Mouse (Mus musculus) spleen, adult 10 weeks (tissue): ENCODE measurements around the gene Ccdc88a. TPM values are rescaled to one million over a fixed set of nuclear protein-coding genes. Genes with fewer than 3 reads are reported as not detected.

Experiments used
- polyA plus RNA-seq: library from polyadenylated mRNA; stranded (reverse); fragments of 350-450 nt; fragmentation: Illumina TruSeq; extraction: RNeasy Lipid Tissue Mini Kit (QIAGEN cat#74804); gene quantifications from one replicate; pipeline ENCODE4 v1.2.3, GENCODE M21; 2015; ENCODE audit warnings: low replicate concordance; ENCODE audit not compliant: insufficient read depth

The Ccdc88a gene
- polyA plus RNA-seq = 22.0 TPM

DNA sequence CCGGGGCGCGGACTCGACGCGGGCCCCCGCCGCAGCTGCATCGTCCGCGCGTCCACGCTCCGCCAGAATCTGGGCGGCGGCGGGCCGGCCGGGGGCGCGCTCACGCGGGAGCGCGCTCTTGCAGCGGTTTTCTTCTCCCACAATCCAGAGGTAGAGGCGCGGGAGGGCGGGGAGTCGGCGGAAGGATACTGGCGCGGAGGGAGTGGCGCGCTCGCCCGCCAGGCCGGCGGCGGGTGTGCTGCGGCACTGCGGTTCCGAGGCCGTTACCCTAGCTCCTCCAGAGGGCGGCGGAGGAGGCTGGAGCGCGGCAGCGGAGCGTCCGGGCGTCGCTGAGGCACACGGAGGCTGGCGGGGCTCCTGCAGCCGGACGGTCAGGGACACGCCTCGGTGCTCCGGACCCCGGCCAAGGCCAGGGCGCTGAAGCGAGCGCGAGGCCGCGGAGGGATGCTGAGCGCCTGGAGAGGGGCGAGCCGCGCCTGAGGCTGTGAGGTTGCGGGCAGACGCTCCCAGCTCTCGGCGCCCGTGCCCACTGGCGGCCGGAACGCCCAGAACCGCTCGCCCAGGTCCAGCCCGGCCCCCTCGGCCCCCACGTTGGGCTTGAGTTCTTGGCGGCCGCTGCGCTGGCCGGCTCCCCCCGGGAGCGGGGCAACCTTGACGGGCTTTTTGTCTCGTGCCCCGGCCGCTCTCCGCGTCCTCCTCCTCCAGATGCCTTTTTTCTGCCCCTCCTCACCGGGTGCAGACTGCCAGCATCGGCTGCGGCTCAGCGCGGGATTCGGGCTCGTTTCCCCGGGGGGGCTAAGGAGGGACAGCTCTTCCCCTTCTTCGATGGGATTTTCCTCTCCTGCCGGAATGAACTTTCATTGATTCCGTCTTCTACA, at the start of gene Ccdc88a:
Gene Ccdc88a (plus strand): TSS at position 263 of the 878 bp plus-strand sequence.

DNA sequence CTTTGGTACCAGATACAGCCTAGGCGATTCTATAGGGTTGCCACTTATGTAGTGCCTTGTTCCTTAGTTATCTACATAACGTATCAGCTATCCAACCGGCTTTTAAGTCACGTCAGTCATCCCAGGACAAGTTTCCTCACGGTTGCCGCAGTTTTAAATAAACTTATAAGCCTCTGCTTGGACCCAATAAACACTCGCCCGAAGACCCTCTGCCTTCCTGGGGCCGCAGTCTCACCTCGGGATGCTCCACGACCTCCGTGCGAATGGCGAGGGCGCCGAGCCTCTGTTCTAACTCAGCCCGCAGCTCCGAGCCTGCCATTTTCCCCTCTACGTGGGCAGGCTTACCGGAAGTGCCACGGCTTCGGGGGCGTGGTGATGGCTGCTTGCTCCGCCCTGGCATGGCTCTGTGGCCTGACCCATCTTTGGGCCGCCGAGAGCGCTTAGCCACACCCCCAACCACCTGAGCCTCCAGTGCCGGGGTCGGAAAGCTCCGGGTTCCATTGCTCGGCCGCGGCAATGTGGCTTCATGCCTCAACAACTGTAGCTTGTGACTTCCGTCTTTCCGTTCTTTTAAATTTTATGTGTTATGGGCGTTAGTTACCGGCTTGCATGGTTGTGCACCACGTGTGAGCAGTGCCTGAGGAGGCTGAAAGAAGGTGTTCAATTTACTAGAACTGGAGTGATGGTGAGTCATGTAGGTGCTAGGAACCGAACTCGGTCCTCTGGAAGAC, 141.4 kb downstream of the Ccdc88a start, which contains the start of gene Prorsd1:
Gene Prorsd1 (minus strand): TSS at position 352 of the 731 bp plus-strand sequence.

DNA sequence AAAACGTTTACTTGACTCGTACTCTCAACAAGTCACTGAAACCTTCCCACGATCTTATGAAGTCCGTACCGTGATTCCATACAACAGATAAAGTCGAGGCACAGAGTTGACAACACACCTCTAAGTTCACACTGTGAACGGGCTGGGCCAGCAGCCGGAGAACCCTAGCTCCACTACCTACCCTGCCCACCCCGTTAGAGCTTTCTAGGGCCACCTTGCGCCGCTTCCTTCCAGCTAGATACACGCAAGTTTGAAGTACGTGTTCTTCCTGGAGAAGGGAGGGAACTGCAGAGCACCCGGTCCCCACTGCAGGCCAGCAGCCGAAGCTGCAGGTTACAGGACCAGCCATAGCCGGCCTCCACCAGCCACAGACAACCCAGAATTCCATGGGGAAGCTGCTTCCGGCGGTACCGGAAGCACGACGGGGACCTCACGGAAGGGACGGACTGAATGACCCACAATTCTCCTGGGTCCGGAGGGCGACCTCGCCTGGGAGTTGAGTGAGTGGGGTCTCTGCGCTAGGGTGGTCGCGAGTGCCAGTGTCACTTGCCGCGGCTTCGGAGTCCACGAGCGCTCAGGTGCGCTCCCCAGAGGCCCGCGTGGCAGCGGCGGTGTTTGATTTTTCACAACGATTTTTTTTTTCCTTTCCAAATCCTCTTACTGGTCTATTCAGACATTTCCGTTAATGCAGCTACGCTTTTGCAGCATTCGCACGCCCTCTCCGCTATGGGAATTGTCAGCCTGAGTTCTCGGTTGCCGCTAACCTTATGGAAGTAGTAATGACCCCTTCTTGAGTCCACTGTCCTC, 152.7 kb downstream of the Ccdc88a start, which contains the start of gene Mtif2:
Gene Mtif2 (plus strand): TSS at position 421 of the 807 bp plus-strand sequence.

DNA sequence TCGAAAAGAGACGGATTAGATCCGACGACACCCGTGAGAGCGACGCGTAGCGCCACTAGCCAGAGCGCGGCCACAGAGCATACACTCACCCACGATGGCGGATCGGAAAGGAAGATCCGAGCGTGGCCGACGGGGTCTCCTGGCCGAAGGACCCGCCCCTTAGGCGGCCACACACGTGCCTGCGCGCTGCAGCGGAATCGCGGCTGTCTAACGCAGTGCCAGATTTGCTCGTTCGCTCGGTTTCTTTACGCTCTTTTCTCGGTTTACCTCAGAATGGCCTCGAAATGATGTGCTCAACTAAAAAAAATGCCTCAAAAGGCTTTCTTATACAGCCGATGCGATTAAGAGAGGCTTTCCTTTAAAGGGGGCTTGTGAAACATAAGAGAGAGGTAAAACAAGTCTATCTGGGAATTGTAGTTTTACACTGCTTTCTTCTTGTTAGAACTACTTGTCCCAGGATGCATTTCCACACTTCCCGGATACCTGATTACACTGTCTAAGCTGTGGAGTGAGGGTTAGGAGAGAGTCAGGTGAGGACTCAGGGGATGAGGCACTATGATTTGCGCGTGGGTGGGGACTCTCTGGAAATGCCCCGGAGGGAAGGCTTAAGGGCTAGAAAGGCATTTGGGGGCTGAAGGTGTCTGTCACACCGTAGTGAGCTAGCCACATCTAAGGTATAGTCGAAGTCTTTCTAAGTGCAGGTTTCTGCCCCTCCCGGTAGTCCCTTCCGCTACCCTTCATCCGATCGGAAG, 174.5 kb downstream of the Ccdc88a start, which contains the start of the genes Clhc1 and Rps27a:
Gene Clhc1 (plus strand): TSS at position 199 of the 752 bp plus-strand sequence.
Gene Rps27a (minus strand): TSS at position 358 of the 752 bp plus-strand sequence.

Other genes starting within 250 kb of the Ccdc88a start
- 49.2 TPM for gene Pnpt1, start 242.9 kb upstream of the Ccdc88a start, polyA plus RNA-seq
- gene Ppp4r3b, start 200.8 kb upstream of the Ccdc88a start, polyA plus RNA-seq = 119 TPM
- 28.8 TPM for gene Cfap36, start 126.2 kb upstream of the Ccdc88a start, polyA plus RNA-seq
- gene Prorsd1, start 141.4 kb downstream of the Ccdc88a start, polyA plus RNA-seq = 40.1 TPM
- 52.8 TPM for gene Mtif2, start 152.8 kb downstream of the Ccdc88a start, polyA plus RNA-seq
- 0.44 TPM for gene Clhc1, start 174.3 kb downstream of the Ccdc88a start, polyA plus RNA-seq
- 3,880 TPM for gene Rps27a, start 174.5 kb downstream of the Ccdc88a start, polyA plus RNA-seq